Mouse (Mus musculus): ENCODE measurements around the gene Pom121.

The Pom121 gene

DNA sequence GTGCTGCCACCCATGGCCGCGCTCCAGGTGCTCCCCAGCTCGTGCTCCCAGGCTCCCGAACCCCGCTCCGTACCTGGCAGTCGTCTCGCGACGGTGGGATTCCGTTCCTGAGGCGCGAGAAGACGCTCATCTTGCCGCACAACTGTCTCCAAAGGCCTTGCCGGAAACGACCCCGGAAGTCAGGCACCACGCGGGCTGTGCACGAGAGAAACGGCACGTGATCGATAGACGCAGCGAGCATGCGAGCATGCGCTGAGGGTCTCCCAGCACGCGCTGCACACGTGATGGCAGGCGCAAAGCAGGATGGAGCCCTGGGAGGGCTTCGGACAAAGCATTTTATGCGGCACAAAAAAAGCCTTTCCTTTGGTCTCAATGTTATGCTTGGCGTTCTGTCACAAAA is 44.5 kb downstream of the Pom121 start, which contains the start of gene Fkbp6:
TSS of gene Fkbp6 (minus strand) at position 183 of the 400 bp plus-strand sequence.
- TF ChIP-seq GATA4 (IDR thresholded peaks at IDR 0.05; ENCODE audit: insufficient replicate concordance, low read length): no peak

DNA sequence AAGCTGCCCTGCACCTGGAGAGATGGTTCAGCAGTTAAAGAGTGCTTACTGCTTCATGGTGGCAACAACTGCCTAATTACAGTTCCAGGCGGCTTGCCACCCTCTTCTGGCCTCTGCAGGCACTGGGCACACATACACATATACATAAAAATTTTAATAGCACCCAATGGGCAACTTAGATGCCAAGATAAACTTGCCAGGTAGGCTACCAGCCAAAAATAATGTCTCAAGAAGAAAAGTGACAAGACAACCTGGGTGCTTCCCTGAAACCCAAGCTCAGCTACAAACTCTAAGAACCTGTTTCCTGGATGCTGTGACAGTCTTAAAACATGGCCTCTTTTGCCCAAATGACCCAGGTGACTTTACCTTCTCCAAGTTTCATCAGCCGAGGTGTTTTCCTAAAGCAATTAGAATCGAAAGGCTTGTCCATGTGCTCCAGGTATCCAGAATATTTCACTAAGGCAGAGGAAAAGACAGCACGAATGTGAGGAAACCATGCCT is 46.8 kb downstream of the Pom121 start:
- TF ChIP-seq GATA4 (IDR thresholded peaks at IDR 0.05; ENCODE audit: insufficient replicate concordance, low read length): no peak

DNA sequence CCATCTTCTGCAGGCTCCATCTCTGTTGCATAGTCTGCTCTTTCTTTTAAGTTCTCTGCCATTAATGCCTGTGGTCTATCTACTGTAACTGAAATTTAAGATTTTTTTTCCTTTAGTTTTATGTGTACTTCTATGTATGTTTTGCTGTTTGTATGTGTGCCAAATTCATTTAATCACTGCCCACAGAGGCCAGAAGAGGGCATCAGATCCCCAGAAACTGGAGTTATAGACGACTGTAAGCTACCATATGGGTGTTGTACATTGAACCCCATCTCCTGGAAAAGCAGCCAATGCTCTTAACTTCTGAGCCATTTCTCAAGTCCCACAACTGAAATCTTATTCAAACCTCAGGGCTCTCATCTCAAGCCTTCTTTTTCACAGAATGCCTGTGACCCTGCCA is 47.9 kb downstream of the Pom121 start:
- TF ChIP-seq GATA4 (IDR thresholded peaks at IDR 0.05; ENCODE audit: insufficient replicate concordance, low read length): no peak

DNA sequence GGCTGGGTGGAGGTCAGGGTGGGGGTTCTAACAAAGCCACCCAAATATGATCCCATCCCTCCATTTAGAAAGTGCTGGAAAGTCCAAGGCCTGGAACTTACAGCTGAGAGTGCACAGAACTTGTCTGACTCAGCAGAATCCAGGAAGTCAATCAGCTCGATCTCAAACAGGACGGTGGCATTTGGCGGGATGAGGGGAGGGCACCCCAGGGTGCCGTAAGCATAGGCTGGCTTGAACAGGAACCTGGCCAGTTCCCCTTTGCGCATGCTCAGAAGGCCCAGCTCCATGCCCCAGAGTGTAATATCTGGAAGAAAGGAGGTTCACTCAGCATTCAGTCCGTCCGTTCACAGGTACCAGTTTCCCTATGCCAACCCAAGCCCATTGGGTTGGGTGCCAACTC is 48.4 kb downstream of the Pom121 start:
- TF ChIP-seq GATA4 (IDR thresholded peaks at IDR 0.05; ENCODE audit: insufficient replicate concordance, low read length): no peak

DNA sequence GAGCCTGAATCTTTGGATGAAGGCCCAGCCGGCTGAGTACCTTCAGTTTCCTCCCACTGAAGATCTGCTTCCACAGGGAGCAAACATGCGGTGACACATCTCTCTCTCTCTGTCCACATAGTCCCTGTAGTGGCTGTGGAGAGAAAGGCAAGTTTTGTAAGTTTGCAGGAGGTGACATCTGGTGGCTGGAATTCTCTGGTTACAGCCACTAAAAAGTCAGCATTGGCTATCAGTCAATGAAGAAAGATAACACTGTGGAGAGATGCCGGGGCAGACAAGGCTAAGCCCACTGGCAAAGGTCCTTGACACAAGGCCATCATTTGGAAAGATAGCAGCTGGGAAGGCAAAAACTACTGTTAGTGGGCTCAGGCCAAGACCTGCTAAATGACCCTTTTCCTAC is 56.8 kb downstream of the Pom121 start:
- TF ChIP-seq GATA4 (IDR thresholded peaks at IDR 0.05; ENCODE audit: insufficient replicate concordance, low read length): no peak

DNA sequence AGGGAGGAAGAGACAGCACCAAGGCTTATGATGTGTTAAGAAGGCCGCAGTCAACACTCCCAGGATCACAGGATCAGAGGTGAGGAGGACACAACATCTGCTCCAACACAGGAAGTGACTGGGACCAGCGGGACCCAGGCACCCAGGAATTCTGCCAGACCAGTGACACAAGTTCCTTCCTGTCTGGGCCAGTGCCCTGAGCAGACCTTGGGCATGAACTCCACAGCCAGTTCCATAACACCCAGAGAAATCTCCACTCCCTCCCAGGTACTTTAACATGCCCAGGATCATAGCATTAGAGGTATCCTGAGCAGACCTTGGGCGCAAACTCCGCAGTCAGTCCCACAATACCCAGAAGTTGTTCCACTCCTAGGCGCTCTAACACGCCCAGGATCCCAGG is 63.2 kb downstream of the Pom121 start:
- no peak for TF ChIP-seq GATA4 (IDR thresholded peaks at IDR 0.05; ENCODE audit: insufficient replicate concordance, low read length)

DNA sequence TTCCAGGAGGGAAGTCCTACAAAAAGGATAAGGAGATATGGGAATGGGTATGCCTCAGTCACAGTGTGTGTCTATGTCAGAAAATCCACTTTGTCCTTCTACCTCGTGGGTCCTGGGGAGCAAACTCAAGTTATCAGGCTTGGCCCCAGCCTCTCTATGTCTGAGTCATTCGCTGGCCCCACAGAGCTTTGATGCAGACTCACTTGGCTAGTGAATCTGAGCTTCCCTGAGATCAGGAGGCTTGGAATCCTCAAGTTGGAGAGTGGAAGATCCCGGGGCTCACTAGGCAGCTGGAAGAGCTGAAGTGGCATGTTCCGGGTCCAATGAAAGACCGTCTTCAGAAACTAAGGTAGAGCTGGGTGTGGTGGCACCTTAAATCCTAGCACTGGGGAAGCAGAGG is 64.1 kb downstream of the Pom121 start:
- no peak for TF ChIP-seq GATA4 (IDR thresholded peaks at IDR 0.05; ENCODE audit: insufficient replicate concordance, low read length)

DNA sequence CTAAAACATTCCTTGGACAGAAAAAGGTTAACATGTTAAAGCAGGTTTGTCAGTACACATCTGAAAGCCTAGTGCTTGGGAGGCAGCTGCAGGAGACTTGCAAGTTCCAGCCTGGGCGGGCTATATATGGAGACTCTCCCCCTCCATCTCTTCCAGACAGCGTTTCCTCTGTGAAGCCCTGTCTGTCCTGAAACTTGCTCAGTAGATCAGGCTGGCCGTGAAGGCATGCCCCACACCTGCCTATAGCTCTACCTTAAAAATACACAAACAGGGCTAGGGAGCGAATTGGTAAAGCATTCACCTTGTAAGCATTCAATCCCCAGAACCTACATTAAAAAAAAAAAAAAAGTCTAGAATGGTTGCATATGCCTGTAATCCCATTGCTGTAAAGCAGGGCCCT is 64.9 kb downstream of the Pom121 start:
- no peak for TF ChIP-seq GATA4 (IDR thresholded peaks at IDR 0.05; ENCODE audit: insufficient replicate concordance, low read length)

Data from liver, adult (tissue).